Mouse (Mus musculus): ENCODE data around the gene Irf6. TPM values are rescaled to one million over a fixed set of nuclear protein-coding genes. Genes with fewer than 3 reads are reported as not detected.

The Irf6 gene
- polyA plus RNA-seq, 1 experiment from 2014 or later: 1.4 TPM

Other genes with a start within 250 kb of the Irf6 start
- 9.0 and 10.3 TPM in 2 replicates for gene Syt14, start 117.3 kb upstream of the Irf6 start, polyA plus RNA-seq (2015; fragmentation: Nextera tagmentation; extraction: Ambion mirVana)
- gene Diexf, start 22.8 kb upstream of the Irf6 start, polyA plus RNA-seq (2015; fragmentation: Nextera tagmentation; extraction: Ambion mirVana): 11.3 and 13.9 TPM in 2 replicates
- gene A130010J15Rik, start 14.9 kb downstream of the Irf6 start, polyA plus RNA-seq (2015; fragmentation: Nextera tagmentation; extraction: Ambion mirVana): 14.2 and 16.1 TPM in 2 replicates
- gene Traf3ip3, start 48.6 kb downstream of the Irf6 start, polyA plus RNA-seq (2015; fragmentation: Nextera tagmentation; extraction: Ambion mirVana): 0.51 and 1.2 TPM in 2 replicates
- 0.32 and 0.58 TPM in 2 replicates for gene Lamb3, start 54.6 kb downstream of the Irf6 start, polyA plus RNA-seq (2015; fragmentation: Nextera tagmentation; extraction: Ambion mirVana)
- 0.42 and 1.1 TPM in 2 replicates for gene Hsd11b1, start 111.0 kb downstream of the Irf6 start, polyA plus RNA-seq (2015; fragmentation: Nextera tagmentation; extraction: Ambion mirVana)
- 3.6 TPM in 2 replicates for gene G0s2, start 120.1 kb downstream of the Irf6 start, polyA plus RNA-seq (2015; fragmentation: Nextera tagmentation; extraction: Ambion mirVana)
- 49.9 and 51.9 TPM in 2 replicates for gene Camk1g, start 217.2 kb downstream of the Irf6 start, polyA plus RNA-seq (2015; fragmentation: Nextera tagmentation; extraction: Ambion mirVana)

All from forebrain, embryonic 16.5 days (tissue).